Mouse (Mus musculus) thymus, postnatal 14 days (tissue): ENCODE data around the gene Sec14l5.

Experiments
- DNase-seq: peaks from one replicate; pipeline ENCODE4 v3.0.0; 2021

Gene Sec14l5

GRCm38 (mm10) chr16:5155014-5155413 lies 8.1 kb downstream of the Sec14l5 start:
- DNase-seq, result no peak

DNA sequence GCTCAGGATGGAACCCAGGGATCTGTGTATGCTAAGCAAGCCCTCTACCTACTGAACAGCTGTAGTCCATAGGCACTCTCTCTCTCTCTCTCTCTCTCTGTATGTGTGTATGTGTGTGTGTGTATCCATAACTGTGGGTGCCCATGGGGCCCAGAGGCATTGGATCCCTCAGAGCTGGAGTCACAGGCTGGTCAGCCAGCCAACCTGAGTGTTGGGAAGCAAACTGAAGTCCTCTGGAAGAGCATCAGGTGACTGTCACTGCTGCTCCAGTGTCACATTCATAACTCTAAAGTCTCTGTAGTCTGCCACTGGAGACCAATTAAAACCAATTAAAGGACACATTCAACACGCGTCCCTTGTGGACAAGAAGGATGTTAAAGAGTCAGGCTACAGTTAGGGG lies 9.6 kb downstream of the Sec14l5 start:
- DNase-seq, result no peak

- DNase-seq, result no peak
Measured at GRCm38 (mm10) chr16:5157113-5157512, 10.2 kb downstream of the Sec14l5 start.

GRCm38 (mm10) chr16:5159248-5159647 lies 12.3 kb downstream of the Sec14l5 start:
- DNase-seq, result no peak

- DNase-seq, result no peak
Measured at GRCm38 (mm10) chr16:5164327-5164726, 17.4 kb downstream of the Sec14l5 start.

GRCm38 (mm10) chr16:5168038-5168437 lies 21.1 kb downstream of the Sec14l5 start:
- DNase-seq, result no peak

DNA sequence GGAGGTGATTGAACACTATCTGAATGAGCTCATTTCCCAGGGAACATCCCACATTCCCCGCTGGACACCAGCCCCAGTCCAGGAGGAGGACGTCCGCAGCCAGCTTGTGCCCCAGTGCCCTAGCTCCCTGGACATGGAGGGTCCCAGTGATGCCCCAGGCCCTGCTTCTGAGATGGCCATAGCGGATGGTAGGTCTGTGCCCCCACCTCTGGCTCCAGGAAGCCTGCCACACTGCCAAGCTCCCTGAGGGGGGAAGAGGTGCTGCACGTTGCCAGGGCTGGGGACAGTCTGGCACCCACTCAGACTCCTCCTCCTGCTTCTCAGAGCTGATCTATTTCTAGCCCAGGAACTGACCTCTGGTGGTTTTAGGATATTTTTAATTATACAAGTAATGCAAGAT lies 21.9 kb downstream of the Sec14l5 start:
- no peak for DNase-seq

DNA sequence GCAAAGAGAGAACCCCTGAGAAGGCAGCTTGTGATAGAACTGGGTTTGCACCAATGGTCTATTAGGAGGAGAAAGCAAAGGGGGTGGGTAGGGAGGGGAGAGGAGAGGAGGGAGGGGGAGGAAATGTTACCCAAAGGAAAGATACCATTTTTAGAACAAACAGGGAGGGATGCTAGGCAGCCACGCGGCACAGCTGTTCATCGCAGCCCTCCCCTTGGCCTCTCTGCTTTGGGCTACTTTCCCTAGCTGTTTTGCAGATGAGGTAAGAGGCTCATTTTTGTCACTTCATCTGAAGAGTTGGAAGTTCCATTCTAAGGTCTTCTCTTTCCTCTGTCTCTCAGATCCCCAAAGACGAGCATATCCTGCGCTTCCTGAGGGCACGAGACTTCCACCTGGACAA lies 25.7 kb downstream of the Sec14l5 start:
- DNase-seq, result no peak

DNA sequence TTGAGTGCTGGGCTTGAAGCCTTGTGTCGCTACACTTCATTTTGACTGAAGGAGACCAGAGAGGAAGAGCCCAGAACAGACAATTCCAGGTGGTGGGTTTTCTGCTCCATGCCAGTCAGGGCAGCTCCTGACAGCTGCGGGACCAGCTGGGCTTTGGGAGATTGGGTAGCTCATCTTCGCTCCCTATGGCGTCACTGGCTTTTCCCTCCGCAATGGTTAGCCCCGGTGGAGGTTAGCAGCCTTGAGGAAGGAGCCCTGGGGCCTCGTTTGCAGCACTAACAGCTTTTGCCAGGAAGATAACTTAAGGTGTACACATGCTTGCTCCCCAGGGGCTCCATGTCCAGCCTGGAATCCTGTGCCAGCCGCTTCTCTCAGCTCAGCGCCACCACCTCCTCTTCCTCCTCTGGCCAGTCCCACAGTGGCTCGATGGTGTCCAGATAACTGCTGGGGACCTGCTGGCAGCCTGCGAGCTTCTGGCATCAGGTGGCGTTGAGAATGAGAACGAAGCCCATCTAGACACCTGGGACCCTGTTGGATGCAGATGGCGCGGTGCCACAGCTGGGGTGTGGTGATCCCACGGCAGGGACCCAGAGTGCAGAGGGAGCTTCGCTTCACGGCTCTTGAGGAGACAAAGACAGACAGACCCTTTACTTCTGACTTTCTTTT lies 36.5 kb downstream of the Sec14l5 start:
- DNase-seq, result no peak

- DNase-seq, result no peak
Measured at GRCm38 (mm10) chr16:5184101-5184500, 37.2 kb downstream of the Sec14l5 start.

DNA sequence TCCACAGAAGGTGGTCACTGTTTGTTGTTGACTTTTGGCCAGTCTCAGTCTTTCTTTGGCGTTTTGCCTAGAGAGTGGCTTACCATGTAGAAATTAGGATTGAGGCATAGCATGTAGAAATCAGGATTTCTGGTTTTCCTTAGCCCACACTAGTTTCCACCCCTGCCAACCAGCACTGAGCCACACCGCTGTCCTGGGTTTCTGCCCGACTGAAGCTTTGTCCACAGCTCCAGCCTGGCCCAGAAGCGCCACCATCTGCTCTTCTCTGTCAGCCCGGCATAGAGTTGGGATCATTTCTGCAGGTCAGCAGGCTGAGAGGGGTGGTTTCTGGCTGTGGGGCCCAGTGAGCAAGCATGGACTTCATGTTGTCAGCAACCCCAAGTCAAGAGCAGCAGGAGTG lies 38.0 kb downstream of the Sec14l5 start:
- no peak for DNase-seq

DNA sequence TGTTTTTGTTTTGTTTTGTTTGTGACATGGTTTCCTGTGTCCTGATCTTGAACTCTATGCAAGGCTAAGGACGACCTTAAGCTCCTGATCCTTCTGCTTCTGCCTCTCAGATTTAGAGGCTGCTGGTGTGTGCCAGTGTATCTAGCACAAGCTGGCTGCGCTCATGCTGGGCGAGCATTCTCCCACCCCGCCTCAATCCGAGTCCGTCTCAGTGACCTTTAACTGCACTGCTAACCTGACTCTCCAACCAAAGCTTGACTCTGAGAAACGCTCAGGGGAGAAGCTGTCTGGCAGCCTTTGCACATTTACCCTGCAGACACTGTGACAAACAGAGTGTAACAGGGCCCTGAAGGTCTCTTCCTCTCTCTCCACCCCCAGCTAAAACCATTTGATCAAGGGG lies 38.8 kb downstream of the Sec14l5 start:
- DNase-seq, result no peak

GRCm38 (mm10) chr16:5186234-5186633 lies 39.3 kb downstream of the Sec14l5 start:
- DNase-seq, result no peak

- DNase-seq, result peak; percentile 54
Measured at GRCm38 (mm10) chr16:5195080-5195479, 48.2 kb downstream of the Sec14l5 start.

- DNase-seq, result peak; percentile 53
Measured at GRCm38 (mm10) chr16:5202681-5203080, 55.8 kb downstream of the Sec14l5 start.

GRCm38 (mm10) chr16:5203200-5203599 lies 56.3 kb downstream of the Sec14l5 start:
- DNase-seq, result peak; percentile 48

GRCm38 (mm10) chr16:5203668-5204433 lies 56.9 kb downstream of the Sec14l5 start, which contains the start of gene Nagpa:
Gene Nagpa (minus strand): TSS chr16:5204012.
- peak; percentile 80 for DNase-seq

DNA sequence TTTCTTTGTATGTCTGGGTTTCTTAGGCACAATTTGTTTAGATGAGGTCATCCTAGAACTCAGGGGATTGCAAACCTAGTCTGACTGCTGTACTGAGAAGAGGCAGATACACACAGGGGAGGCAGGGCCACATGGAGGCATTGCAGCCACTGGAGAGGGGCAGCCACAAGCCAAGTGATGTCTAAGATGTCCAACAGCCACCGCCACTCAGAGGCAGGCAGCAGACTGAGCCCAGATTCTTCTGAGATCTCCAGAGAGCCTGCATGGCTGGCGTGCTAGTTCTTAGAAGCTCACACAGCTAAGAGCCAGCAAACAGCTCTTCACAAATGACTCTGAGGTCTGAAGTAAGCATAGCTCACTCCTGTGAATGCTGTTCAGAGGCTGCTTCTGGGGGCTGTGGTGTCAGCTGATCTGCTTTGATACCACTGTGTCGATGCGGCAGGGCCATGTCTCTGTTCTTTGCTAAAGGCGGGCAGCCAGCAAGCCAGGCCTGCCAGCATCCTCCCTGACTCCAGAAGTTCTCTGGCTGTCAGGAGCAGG lies 58.6 kb downstream of the Sec14l5 start:
- DNase-seq, result no peak

GRCm38 (mm10) chr16:5206051-5206450 lies 59.1 kb downstream of the Sec14l5 start:
- no peak for DNase-seq

GRCm38 (mm10) chr16:5210365-5210764 lies 63.5 kb downstream of the Sec14l5 start:
- DNase-seq, result no peak

DNA sequence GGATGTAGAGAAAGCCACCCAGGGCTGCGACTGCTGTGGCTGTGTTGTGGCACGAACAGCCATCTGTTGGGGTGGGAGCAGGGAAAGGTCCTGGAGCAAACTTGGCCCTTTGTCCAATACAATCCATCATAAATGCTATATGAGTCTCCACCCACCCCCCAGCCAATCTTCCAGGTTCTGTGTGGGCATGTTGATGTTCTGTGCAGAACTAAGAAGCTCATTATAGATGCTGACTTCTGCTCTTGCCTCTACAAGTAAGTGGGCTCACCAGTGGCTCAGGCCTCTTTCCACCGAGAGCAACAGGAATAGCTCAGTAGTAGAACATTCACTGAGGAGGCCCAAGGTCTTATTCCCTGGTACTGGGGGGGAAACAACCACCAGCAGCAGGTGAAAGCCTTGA lies 65.2 kb downstream of the Sec14l5 start:
- no peak for DNase-seq

GRCm38 (mm10) chr16:5214126-5214525 lies 67.2 kb downstream of the Sec14l5 start:
- no peak for DNase-seq

GRCm38 (mm10) chr16:5216686-5217085 lies 69.8 kb downstream of the Sec14l5 start:
- no peak for DNase-seq
